In the genomic region with DNA sequence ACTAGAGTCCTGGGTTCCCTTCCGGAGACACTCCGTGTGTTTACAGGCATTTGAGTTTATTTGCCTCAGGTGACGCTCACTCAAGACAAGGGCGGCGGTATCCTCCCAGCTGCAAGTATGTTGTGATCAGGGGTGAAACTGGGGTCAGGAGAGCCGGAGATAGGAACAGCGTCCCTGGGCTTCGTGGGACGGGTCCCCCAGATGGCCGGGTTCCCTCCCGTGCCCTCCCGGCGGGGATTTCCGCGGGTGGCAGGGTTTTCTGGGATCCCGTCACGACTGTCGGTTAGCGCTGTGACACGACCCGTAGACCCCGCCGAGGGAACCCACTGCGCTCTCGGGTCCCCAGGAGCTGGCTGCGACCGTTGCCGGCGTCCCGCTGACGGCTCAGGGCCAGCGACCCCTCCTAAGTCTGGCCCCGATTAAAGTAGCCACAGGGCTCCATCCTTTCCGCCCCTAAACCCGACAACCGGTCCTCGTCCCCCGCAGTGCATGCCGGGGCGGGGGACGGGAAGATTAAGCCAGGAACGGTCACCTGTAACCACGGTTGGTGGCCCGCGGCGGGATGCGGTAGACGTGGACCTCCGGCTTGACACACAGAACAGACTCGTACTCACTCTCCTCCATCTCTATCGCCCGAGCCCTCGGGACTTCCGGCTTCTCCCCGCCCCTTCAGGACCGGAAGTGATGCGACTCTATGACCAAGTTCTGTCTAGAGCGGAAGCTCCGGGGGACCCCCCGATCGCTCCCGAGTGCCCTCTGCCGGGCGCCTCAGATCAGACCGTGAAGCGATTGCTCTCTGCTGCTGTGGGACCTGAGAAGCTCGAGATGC, we compare ENCODE assay signal across 8 mouse cellular contexts. TPM values are rescaled to one million over a fixed set of nuclear protein-coding genes. Genes with fewer than 3 reads are reported as not detected.
DNase-seq lines count a peak whose midpoint lies in the region; ATAC-seq and TF ChIP-seq lines count a peak whose summit lies in the region.

A gene (minus strand): TSS at position 677 of the 829 bp plus-strand sequence.

- TF ChIP-seq CTCF in cortical plate, adult 2 months (IDR thresholded peaks at IDR 0.05; ENCODE audit: extremely low read depth, insufficient read depth, low read length): peak; percentile 43; the same call in 1 of the 2 replicates

- ATAC-seq in activated CD4-positive, CD25-positive, alpha-beta regulatory T cell, adult 4 months: peak; percentile 97
- ATAC-seq in megakaryocyte progenitor cell, adult 5-6 weeks (replicated peaks; ENCODE audit: poor library complexity): peak; percentile 83

- TF ChIP-seq POLR2A in cortical plate, adult 2 months (IDR thresholded peaks at IDR 0.05; ENCODE audit: extremely low read depth, insufficient read depth, low read length): peak; percentile 99

- DNase-seq in gastrocnemius, postnatal 10 days: peak; percentile 96
- peak; percentile 98 for DNase-seq in induced T-regulatory cell, adult 2 months (ENCODE audit: low read depth)
- DNase-seq in left cerebral cortex, adult 9 months (ENCODE audit: low spot score in 2 of 2): peak; percentile 88 to 94
- peak; percentile 94 for DNase-seq in right cerebral cortex, postnatal 14 days
- DNase-seq in urinary bladder, postnatal 36 days (ENCODE audit: low spot score in 2 of 2): peak; percentile 90 to 94

- peak within 1 kb of the TSS; percentile 81 for H3K4me3 ChIP-seq in cortical plate, adult 2 months (ENCODE audit: insufficient read depth, low read length)

- peaks cover 12% of the 10 kb centered on the region for H3K4me1 ChIP-seq in cortical plate, adult 2 months (ENCODE audit: control insufficient read depth, insufficient read depth, low read length)

- peak within 1 kb of the TSS; percentile 67; the same call in 1 of the 2 replicates for H3K27ac ChIP-seq in cortical plate, adult 2 months (ENCODE audit: insufficient read depth, low read length)

RNA-seq across cellular contexts. Expression of the gene that starts here (rescaled TPM):
- polyA plus RNA-seq in activated CD4-positive, CD25-positive, alpha-beta regulatory T cell, adult 4 months (2017; shearing (Covaris generic)): 100 to 1,000 TPM in 1 of 2 experiments, 10 to 100 TPM in 1; 85.5 to 101 TPM
- 58.6 and 62.3 TPM in 2 replicates for polyA plus RNA-seq in cortical plate, adult 2 months (2012; rRNA removed)
- total RNA-seq in gastrocnemius, postnatal 10 days (2021): 10 to 100 TPM; 27.2 to 31.1 TPM
- total RNA-seq in megakaryocyte progenitor cell, adult 5-6 weeks (2015): 33.5 and 37.1 TPM in 2 replicates
- total RNA-seq in megakaryocyte progenitor cell, adult 5-6 weeks (2017): 50.4 and 64.3 TPM in 2 replicates

Comparison
In these comparisons a context has a peak if more than half of its experiments do, and no peak if none do; other contexts are left out.
1. Peak in every context shown above with its lines: DNase-seq, ATAC-seq, H3K4me3 ChIP-seq and H3K27ac ChIP-seq.